Mouse (Mus musculus) cerebellum, postnatal 10 days (tissue): ENCODE measurements around the gene Fibcd1.

Source experiments
- DNase-seq, 2 experiments: peaks; one replicate each; pipeline ENCODE4 v3.0.0; 2021; ENCODE audit warnings: mixed read lengths in 2 of 2

The Fibcd1 gene

GRCm38 (mm10) chr2:31845896-31846691 is at the start of gene Fibcd1:
TSS of gene Fibcd1 (minus strand) at chr2:31846005.
- peak; percentile 51 to 62 for DNase-seq

GRCm38 (mm10) chr2:31894221-31894870 is 48.5 kb upstream of the Fibcd1 start:
- DNase-seq = no peak

GRCm38 (mm10) chr2:31893110-31893669 is 47.4 kb upstream of the Fibcd1 start:
- peak; percentile 39 to 41 for DNase-seq

GRCm38 (mm10) chr2:31891219-31891618 is 45.4 kb upstream of the Fibcd1 start:
- no peak for DNase-seq

- no peak for DNase-seq
Observed at GRCm38 (mm10) chr2:31888871-31889270, 43.1 kb upstream of the Fibcd1 start.

GRCm38 (mm10) chr2:31887030-31887429 is 41.2 kb upstream of the Fibcd1 start, which contains the start of gene Lamc3:
TSS of gene Lamc3 (plus strand) at chr2:31887291.
- DNase-seq = peak; percentile 59 to 61

- peak; percentile 66 to 73 for DNase-seq
Observed at GRCm38 (mm10) chr2:31884806-31885205, 39.0 kb upstream of the Fibcd1 start.

- no peak for DNase-seq
Observed at GRCm38 (mm10) chr2:31883061-31883460, 37.3 kb upstream of the Fibcd1 start.

GRCm38 (mm10) chr2:31880868-31881267 is 35.1 kb upstream of the Fibcd1 start:
- DNase-seq = peak in 1 of 2 experiments; percentile 30

- no peak for DNase-seq
Observed at GRCm38 (mm10) chr2:31878610-31879009, 32.8 kb upstream of the Fibcd1 start.

- peak in 1 of 2 experiments; percentile 25 for DNase-seq
Observed at GRCm38 (mm10) chr2:31876446-31876845, 30.6 kb upstream of the Fibcd1 start.

GRCm38 (mm10) chr2:31874290-31874855 is 28.6 kb upstream of the Fibcd1 start:
- no peak for DNase-seq

GRCm38 (mm10) chr2:31870683-31871082 is 24.9 kb upstream of the Fibcd1 start:
- DNase-seq = no peak

GRCm38 (mm10) chr2:31869692-31870091 is 23.9 kb upstream of the Fibcd1 start:
- DNase-seq = no peak

GRCm38 (mm10) chr2:31868538-31869164 is 22.8 kb upstream of the Fibcd1 start:
- DNase-seq = no peak

GRCm38 (mm10) chr2:31867773-31868537 is 22.1 kb upstream of the Fibcd1 start:
- no peak for DNase-seq

- no peak for DNase-seq
Observed at GRCm38 (mm10) chr2:31865794-31866193, 20.0 kb upstream of the Fibcd1 start.

- no peak for DNase-seq
Observed at GRCm38 (mm10) chr2:31865322-31865721, 19.5 kb upstream of the Fibcd1 start.

- no peak for DNase-seq
Observed at GRCm38 (mm10) chr2:31864891-31865290, 19.1 kb upstream of the Fibcd1 start.

- DNase-seq = no peak
Observed at GRCm38 (mm10) chr2:31863766-31864165, 18.0 kb upstream of the Fibcd1 start.

- DNase-seq = no peak
Observed at GRCm38 (mm10) chr2:31862919-31863318, 17.1 kb upstream of the Fibcd1 start.

- no peak for DNase-seq
Observed at GRCm38 (mm10) chr2:31858500-31858899, 12.7 kb upstream of the Fibcd1 start.
